Mouse (Mus musculus) bone marrow, adult 2 months (tissue): ENCODE results near the gene Ube4a.

Experiments
- CTCF ChIP-seq: fragments of 200-500 bp; IDR thresholded peaks from 2 replicates; pipeline ENCODE4 v1.5.1; 2011; ENCODE audit warnings: low read length, control low read depth; ENCODE audit not compliant: control insufficient read depth, insufficient read depth
- POLR2A ChIP-seq: fragments of 200-500 bp; IDR thresholded peaks from 2 replicates; pipeline ENCODE4 v1.6.1; 2011; ENCODE audit warnings: low read depth, mild to moderate bottlenecking, control low read depth, low read length, borderline replicate concordance; ENCODE audit not compliant: control insufficient read depth

GRCm38 (mm10) chr9:44919606-44920005 lies 45.8 kb downstream of the Ube4a start:
- TF ChIP-seq POLR2A = no peak
- TF ChIP-seq CTCF = no peak
